Mouse (Mus musculus) olfactory bulb, adult 2 months (tissue): Measurements from ENCODE around the gene Ttyh3.

Experiments
- CTCF ChIP-seq: fragments of 200-500 bp; IDR thresholded peaks from 2 replicates; pipeline ENCODE4 v1.5.1; 2012; ENCODE audit warnings: low read depth, mild to moderate bottlenecking, low read length, moderate library complexity; ENCODE audit not compliant: insufficient read depth
- POLR2A ChIP-seq: fragments of 200-500 bp; IDR thresholded peaks from 2 replicates; pipeline ENCODE4 v1.6.1; 2012; ENCODE audit warnings: mild to moderate bottlenecking, low read depth, low read length, moderate library complexity; ENCODE audit not compliant: insufficient read depth

GRCm38 (mm10) chr5:140688434-140688833, 39.6 kb upstream of the Ttyh3 start:
- TF ChIP-seq CTCF (no peak), POLR2A (no peak)
